Mouse (Mus musculus): ENCODE data around the gene Sult2b1. TPM values are rescaled to one million over a fixed set of nuclear protein-coding genes. Genes with fewer than 3 reads are reported as not detected.
A peak's percentile ranks its signal among the peaks of the same experiment; 100 is the strongest.

Sult2b1 gene
- total and polyA plus RNA-seq, 3 experiments = 0.17 to 0.29 TPM; not detected in 1

- Histone ChIP-seq H3K4me3 (replicated peaks in 1 of 3; ENCODE audit: low read depth in 2 of 3, low read length in 2 of 3, poor library complexity in 1 of 3) (peak overlapping the region; percentile 17 to 77 (median 53)), H3K4me1 (ENCODE audit: control insufficient read depth in 1 of 2, insufficient read depth in 2 of 2) (peaks cover 0 to 38% of the 10 kb centered on the region in 2 experiments; a peak in 2 of 4 replicates), H3K79me2 (replicated peaks; ENCODE audit: control insufficient read depth, extremely low read depth, insufficient read depth, poor library complexity, severe bottlenecking) (no peaks in the 10 kb centered on the region), H3K9me3 (replicated peaks; ENCODE audit: low read length) (no peaks in the 10 kb centered on the region), H3K27ac (ENCODE audit: insufficient read depth, low read depth) (peak overlapping the region; percentile 87), H3K36me3 (replicated peaks in 1 of 2; ENCODE audit: control insufficient read depth in 1 of 2, insufficient read depth in 1 of 2, low read length in 1 of 2) (peaks cover 31 to 46% of the 10 kb centered on the region in 2 experiments), H3K9ac (ENCODE audit: insufficient read depth, low read depth) (peak overlapping the region; percentile 50), H3K27me3 (replicated peaks) (no peaks in the 10 kb centered on the region), H3K4me2 (ENCODE audit: insufficient read depth, low read depth, poor library complexity, severe bottlenecking) (peak overlapping the region; percentile 91)
- in situ Hi-C loops (cut with MboI; ENCODE audit: low pct_ligation_motif_present, low pct_unique_long_range_greater_than_20kb, low sequenced_read_pairs) = no loop called here
- TF ChIP-seq JUN (IDR thresholded peaks at IDR 0.05; ENCODE audit: insufficient read depth, low read depth, low read length) (no peak), UBTF (IDR thresholded peaks at IDR 0.05; ENCODE audit: low read depth, low read length) (0 out of 2 replicates have a peak, but pooled peaks have one; percentile 26), JUND (conservative IDR thresholded peaks at IDR 0.05; ENCODE audit: low read depth, low read length) (0 out of 2 replicates have a peak, but pooled peaks have one; percentile 4)
- dilution Hi-C loops (cut with MboI; ENCODE audit: extremely low pct_ligation_motif_present, extremely low pct_unique_long_range_greater_than_20kb, low sequenced_read_pairs) = no loop called here
- DNase-seq (ENCODE audit: extremely low read depth) = no peak
Observed at GRCm38 (mm10) chr7:45708221-45708761, 76.2 kb downstream of the Sult2b1 start.

DNA sequence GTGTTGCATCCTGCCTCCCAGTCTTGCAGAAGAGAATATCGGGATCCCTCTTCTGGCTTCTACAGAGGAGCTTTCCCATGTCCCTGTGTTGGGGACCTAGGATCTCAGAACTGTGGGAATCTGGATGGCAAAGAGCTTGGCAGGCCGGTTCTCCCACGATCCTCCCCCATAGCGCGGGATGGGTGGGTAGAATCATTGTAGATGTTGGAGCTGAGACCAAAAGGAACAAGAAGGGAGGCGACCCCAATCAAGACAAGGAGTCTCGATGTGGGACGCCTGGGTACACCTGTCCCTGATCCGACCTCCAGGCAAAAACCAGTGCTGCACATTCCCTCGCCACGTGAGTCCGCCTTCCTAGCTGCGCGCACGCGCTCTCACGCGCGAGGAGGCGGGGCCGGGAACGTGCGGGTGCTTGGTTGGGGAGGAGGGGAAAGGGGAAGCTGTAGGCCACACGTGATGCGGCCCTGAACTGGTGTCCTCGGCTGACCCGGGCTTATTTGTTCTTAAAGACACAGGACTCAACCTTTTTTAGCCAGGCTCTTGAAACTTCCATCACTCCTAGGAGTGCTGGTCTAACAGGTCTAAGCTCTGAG, 77.0 kb downstream of the Sult2b1 start:
- no peaks in the 10 kb centered on the region for H3K9me3 ChIP-seq (replicated peaks; ENCODE audit: low read length)
- peaks cover 23 to 37% of the 10 kb centered on the region in 2 experiments for H3K36me3 ChIP-seq (replicated peaks in 1 of 2; ENCODE audit: control insufficient read depth in 1 of 2, insufficient read depth in 1 of 2, low read length in 1 of 2)
- peak; percentile 91 for DNase-seq (ENCODE audit: extremely low read depth)
- dilution Hi-C loops (cut with MboI; ENCODE audit: extremely low pct_ligation_motif_present, extremely low pct_unique_long_range_greater_than_20kb, low sequenced_read_pairs) = no loop called here
- H3K4me1 ChIP-seq (ENCODE audit: control insufficient read depth in 1 of 2, insufficient read depth in 2 of 2) = peaks cover 0 to 46% of the 10 kb centered on the region in 2 experiments; a peak in 2 of 4 replicates
- in situ Hi-C loops (cut with MboI; ENCODE audit: low pct_ligation_motif_present, low pct_unique_long_range_greater_than_20kb, low sequenced_read_pairs) = no loop called here
- peak overlapping the region; percentile 91 for H3K4me2 ChIP-seq (ENCODE audit: insufficient read depth, low read depth, poor library complexity, severe bottlenecking)
- H3K9ac ChIP-seq (ENCODE audit: insufficient read depth, low read depth) = peak overlapping the region; percentile 75
- TF ChIP-seq RAD21 (IDR thresholded peaks at IDR 0.05; ENCODE audit: low read depth, low read length) = no peak
- peak; percentile 65; the same call in 1 of the 2 replicates for TF ChIP-seq POLR2A (IDR thresholded peaks at IDR 0.05; ENCODE audit: low read depth, low read length)
- peak; percentile 62; the same call in 1 of the 2 replicates for TF ChIP-seq TCF12 (IDR thresholded peaks at IDR 0.05; ENCODE audit: low read depth, low read length)
- TF ChIP-seq ETS1 (conservative IDR thresholded peaks at IDR 0.05; ENCODE audit: low read depth, low read length) = peak; percentile 91
- TF ChIP-seq JUND (conservative IDR thresholded peaks at IDR 0.05; ENCODE audit: low read depth, low read length) = no peak
- no peak for TF ChIP-seq ZMIZ1 (IDR thresholded peaks at IDR 0.05; ENCODE audit: low read depth, low read length)
- TF ChIP-seq MXI1 (IDR thresholded peaks at IDR 0.05; ENCODE audit: low read depth, low read length) = peak; percentile 95
- no peak for TF ChIP-seq SMC3 (IDR thresholded peaks at IDR 0.05; ENCODE audit: low read depth, low read length)
- peak; percentile 74 for TF ChIP-seq MYC (IDR thresholded peaks at IDR 0.05; ENCODE audit: low read depth, low read length)
- TF ChIP-seq TBP (conservative IDR thresholded peaks at IDR 0.05; ENCODE audit: low read depth, low read length) = no peak
- TF ChIP-seq MAFK (IDR thresholded peaks at IDR 0.05; ENCODE audit: insufficient replicate concordance, low read length) = no peak
- TF ChIP-seq NELFE (IDR thresholded peaks at IDR 0.05; ENCODE audit: low read depth, low read length) = no peak; the same call in 1 of the 2 replicates
- TF ChIP-seq MAX (IDR thresholded peaks at IDR 0.05; ENCODE audit: low read length) = peak; percentile 95
- TF ChIP-seq USF1 (IDR thresholded peaks at IDR 0.05; ENCODE audit: low read depth, low read length) = peak; percentile 88
- TF ChIP-seq USF2 (conservative IDR thresholded peaks at IDR 0.05; ENCODE audit: low read depth, low read length) = peak; percentile 80
- TF ChIP-seq MEF2A (IDR thresholded peaks at IDR 0.05; ENCODE audit: borderline replicate concordance, low read depth, low read length) = peak; percentile 58; the same call in 1 of the 2 replicates
- TF ChIP-seq IRF4 (IDR thresholded peaks at IDR 0.05; ENCODE audit: low read depth, low read length) = peak; percentile 53
- TF ChIP-seq NRF1 (IDR thresholded peaks at IDR 0.05; ENCODE audit: low read depth, low read length) = peak; percentile 79
- TF ChIP-seq ELF1 (IDR thresholded peaks at IDR 0.05; ENCODE audit: low read depth, low read length) = peak; percentile 63; the same call in 1 of the 2 replicates
- peak; percentile 48; the same call in 1 of the 2 replicates for TF ChIP-seq CHD2 (IDR thresholded peaks at IDR 0.05; ENCODE audit: low read length)
- peak; percentile 100 for TF ChIP-seq BHLHE40 (IDR thresholded peaks at IDR 0.05; ENCODE audit: low read depth, low read length)
- no peak for TF ChIP-seq CTCF (conservative IDR thresholded peaks at IDR 0.05 in 1 of 2, IDR thresholded peaks at IDR 0.05 in 1 of 2; ENCODE audit: low read depth in 2 of 2, low read length in 2 of 2)
- TF ChIP-seq PAX5 (IDR thresholded peaks at IDR 0.05; ENCODE audit: low read length) = no peak
- TF ChIP-seq MAZ (IDR thresholded peaks at IDR 0.05; ENCODE audit: low read depth, low read length) = peak; percentile 63; the same call in 1 of the 2 replicates
- TF ChIP-seq HCFC1 (IDR thresholded peaks at IDR 0.05; ENCODE audit: low read depth, low read length) = peak; percentile 66
- TF ChIP-seq EP300 (IDR thresholded peaks at IDR 0.05; ENCODE audit: low read length) = no peak
- H3K27me3 ChIP-seq (replicated peaks) = no peaks in the 10 kb centered on the region
- H3K79me2 ChIP-seq (replicated peaks; ENCODE audit: control insufficient read depth, extremely low read depth, insufficient read depth, poor library complexity, severe bottlenecking) = no peaks in the 10 kb centered on the region
- peak overlapping the region; percentile 87 for H3K27ac ChIP-seq (ENCODE audit: insufficient read depth, low read depth)
- H3K4me3 ChIP-seq (replicated peaks in 1 of 3; ENCODE audit: low read depth in 2 of 3, low read length in 2 of 3, poor library complexity in 1 of 3) = peak overlapping the region; percentile 53 to 77 (median 56)

Measured in CH12.LX (cell line).